Mouse (Mus musculus): Measurements from ENCODE around the gene Clcn6.

DNA sequence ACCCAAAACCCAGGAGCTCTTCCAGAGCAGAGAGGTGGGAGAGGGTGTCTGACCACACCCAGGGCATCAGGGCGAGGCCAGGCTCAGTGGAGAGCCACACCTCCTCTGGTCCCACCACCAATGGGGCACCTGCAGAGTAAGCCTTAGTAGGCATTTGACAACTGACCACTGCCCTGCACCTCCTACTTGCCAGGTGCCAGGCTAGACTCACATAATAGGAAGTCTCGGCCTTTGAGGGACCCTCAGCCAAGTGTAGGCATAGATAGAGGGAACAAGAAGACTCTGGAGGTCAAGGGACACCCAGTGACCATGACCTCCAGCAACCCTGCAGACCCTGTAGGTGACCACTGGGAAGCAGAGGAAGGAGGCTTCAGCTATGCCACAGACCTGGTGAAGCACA lies 5.5 kb upstream of the Clcn6 start:
- no peak for TF ChIP-seq POLR2A (IDR thresholded peaks at IDR 0.05; ENCODE audit: low read depth, low read length)
- no peak for TF ChIP-seq CTCF (conservative IDR thresholded peaks at IDR 0.05; ENCODE audit: insufficient read depth, insufficient read length, low read depth, low read length)

All from kidney, adult 2 months (tissue).